Mouse (Mus musculus): ENCODE measurements around the gene Txndc16. TPM values are rescaled to one million over a fixed set of nuclear protein-coding genes. Genes with fewer than 3 reads are reported as not detected.
A peak's percentile ranks its signal among the peaks of the same experiment; 100 is the strongest.

Gene Txndc16
- total RNA-seq, 2 experiments from 2014 or later = 9.5 to 9.9 TPM

GRCm38 (mm10) chr14:45210683-45211082, 9.4 kb downstream of the Txndc16 start:
- intact Hi-C loops (cut with DNase I) = loop anchor here (10.0 kb wide), 1 partner anchor 104 kb away; the partner anchor contains the start of gene Ero1l
- H3K4me3 ChIP-seq = no peak overlapping the region
- no peak for DNase-seq
- TF ChIP-seq CTCF (IDR thresholded peaks at IDR 0.05) = no peak
- no peak overlapping the region for H3K27ac ChIP-seq

- no peak overlapping the region for H3K4me3 ChIP-seq
- intact Hi-C loops (cut with DNase I) = no loop called here
- H3K27ac ChIP-seq = no peak overlapping the region
- no peak for DNase-seq
- TF ChIP-seq CTCF (IDR thresholded peaks at IDR 0.05) = no peak
Observed at GRCm38 (mm10) chr14:45200607-45201006, 19.5 kb downstream of the Txndc16 start.

GRCm38 (mm10) chr14:45190999-45191398, 29.1 kb downstream of the Txndc16 start:
- TF ChIP-seq CTCF (IDR thresholded peaks at IDR 0.05) = no peak
- no peak overlapping the region for H3K27ac ChIP-seq
- intact Hi-C loops (cut with DNase I) = no loop called here

GRCm38 (mm10) chr14:45181611-45182010, 38.5 kb downstream of the Txndc16 start:
- no peak for DNase-seq
- intact Hi-C loops (cut with DNase I) = no loop called here
- TF ChIP-seq CTCF (IDR thresholded peaks at IDR 0.05) = no peak
- Histone ChIP-seq H3K27ac (no peak overlapping the region), H3K4me3 (no peak overlapping the region)

More at GRCm38 (mm10) chr14:45190999-45191398, 29.1 kb downstream of the Txndc16 start:
- H3K4me3 ChIP-seq = no peak overlapping the region
- no peak for DNase-seq

- DNase-seq = no peak
- TF ChIP-seq CTCF (IDR thresholded peaks at IDR 0.05) = no peak
- Histone ChIP-seq H3K4me3 (no peak overlapping the region), H3K27ac (no peak overlapping the region)
- intact Hi-C loops (cut with DNase I) = no loop called here
Observed at GRCm38 (mm10) chr14:45179606-45180005, 40.5 kb downstream of the Txndc16 start.

- TF ChIP-seq CTCF (IDR thresholded peaks at IDR 0.05) = no peak
- no peak for DNase-seq
- intact Hi-C loops (cut with DNase I) = no loop called here
- H3K4me3 ChIP-seq = no peak overlapping the region
- no peak overlapping the region for H3K27ac ChIP-seq
Observed at GRCm38 (mm10) chr14:45179186-45179585, 40.9 kb downstream of the Txndc16 start.

GRCm38 (mm10) chr14:45175012-45175740, 45.0 kb downstream of the Txndc16 start:
- intact Hi-C loops (cut with DNase I) = no loop called here
- Histone ChIP-seq H3K27ac (no peak overlapping the region), H3K4me3 (no peak overlapping the region)
- DNase-seq = no peak
- no peak for TF ChIP-seq CTCF (IDR thresholded peaks at IDR 0.05)

GRCm38 (mm10) chr14:45172260-45172659, 47.9 kb downstream of the Txndc16 start:
- no peak for TF ChIP-seq CTCF (IDR thresholded peaks at IDR 0.05)
- H3K27ac ChIP-seq = no peak overlapping the region
- H3K4me3 ChIP-seq = no peak overlapping the region
- intact Hi-C loops (cut with DNase I) = no loop called here
- DNase-seq = no peak

GRCm38 (mm10) chr14:45167366-45167765, 52.8 kb downstream of the Txndc16 start:
- peak; percentile 39 for TF ChIP-seq CTCF (IDR thresholded peaks at IDR 0.05)
- no peak for DNase-seq
- Histone ChIP-seq H3K4me3 (no peak overlapping the region), H3K27ac (no peak overlapping the region)
- intact Hi-C loops (cut with DNase I) = no loop called here

- Histone ChIP-seq H3K4me3 (no peak overlapping the region), H3K27ac (no peak overlapping the region)
- intact Hi-C loops (cut with DNase I) = no loop called here
- DNase-seq = no peak
- no peak for TF ChIP-seq CTCF (IDR thresholded peaks at IDR 0.05)
Observed at GRCm38 (mm10) chr14:45155511-45156173, 64.5 kb downstream of the Txndc16 start.

- H3K4me3 ChIP-seq = no peak overlapping the region
- TF ChIP-seq CTCF (IDR thresholded peaks at IDR 0.05) = peak; percentile 46
- DNase-seq = no peak
- no peak overlapping the region for H3K27ac ChIP-seq
- intact Hi-C loops (cut with DNase I) = loop anchor here (2.0 kb wide), 1 partner anchor 172 kb away; no protein-coding TSS in a partner anchor
Observed at GRCm38 (mm10) chr14:45153258-45153657, 66.9 kb downstream of the Txndc16 start.

GRCm38 (mm10) chr14:45142511-45142910, 77.6 kb downstream of the Txndc16 start:
- peak; percentile 74 for TF ChIP-seq CTCF (IDR thresholded peaks at IDR 0.05)
- Histone ChIP-seq H3K4me3 (no peak overlapping the region), H3K27ac (no peak overlapping the region)
- intact Hi-C loops (cut with DNase I) = no loop called here
- DNase-seq = peak; percentile 28

GRCm38 (mm10) chr14:45140344-45141080, 79.6 kb downstream of the Txndc16 start:
- DNase-seq = no peak
- intact Hi-C loops (cut with DNase I) = loop anchor here (1.0 kb wide), 1 partner anchor 159 kb away; no protein-coding TSS in a partner anchor
- no peak for TF ChIP-seq CTCF (IDR thresholded peaks at IDR 0.05)
- H3K4me3 ChIP-seq = no peak overlapping the region
- no peak overlapping the region for H3K27ac ChIP-seq

Data from gastrocnemius, adult 2 months (tissue).